Mouse (Mus musculus): ENCODE data around the gene A930017K11Rik. TPM values are rescaled to one million over a fixed set of nuclear protein-coding genes. Genes with fewer than 3 reads are reported as not detected.
A peak's percentile ranks its signal among the peaks of the same experiment; 100 is the strongest.

A930017K11Rik gene
- total RNA-seq, 2 experiments from 2014 or later: not detected

DNA sequence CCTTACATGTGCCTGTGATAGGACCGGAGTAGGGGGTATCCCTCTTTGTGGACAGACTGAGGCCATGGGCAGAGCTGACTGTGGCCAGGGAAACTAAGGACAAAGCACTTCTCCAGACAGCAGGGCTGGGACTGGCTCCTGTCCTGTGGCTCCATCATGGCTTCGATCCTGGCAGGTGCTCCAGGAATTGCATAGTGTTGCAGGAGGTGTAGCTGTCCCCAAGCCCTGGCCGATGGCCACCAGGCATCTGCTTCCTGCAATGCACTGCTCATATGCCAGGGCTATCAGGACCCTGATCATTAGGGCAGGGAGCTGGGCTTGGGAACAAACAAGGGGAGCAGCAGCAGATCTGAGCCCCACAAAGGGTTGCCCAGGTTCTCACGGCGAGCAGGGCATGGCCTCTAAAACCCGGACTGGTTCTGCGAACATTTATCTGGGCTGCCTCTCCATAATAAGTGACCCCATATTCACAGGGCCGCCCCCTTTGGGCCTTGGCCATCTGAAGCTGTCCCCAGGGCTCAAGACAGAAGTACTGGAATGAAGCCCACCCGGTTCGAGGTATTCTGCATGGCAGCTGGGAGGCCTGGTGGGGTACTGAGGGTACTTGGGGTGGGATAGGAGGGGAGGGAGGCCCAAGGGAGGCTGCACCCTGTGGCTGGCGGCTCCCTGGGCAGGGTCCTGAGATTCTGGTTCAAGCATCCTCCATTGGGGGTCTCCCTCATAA, 6.6 kb upstream of the A930017K11Rik start:
- DNase-seq: no peak

- DNase-seq: no peak
Measured at GRCm38 (mm10) chr17:25957586-25958051, 5.3 kb upstream of the A930017K11Rik start.

DNA sequence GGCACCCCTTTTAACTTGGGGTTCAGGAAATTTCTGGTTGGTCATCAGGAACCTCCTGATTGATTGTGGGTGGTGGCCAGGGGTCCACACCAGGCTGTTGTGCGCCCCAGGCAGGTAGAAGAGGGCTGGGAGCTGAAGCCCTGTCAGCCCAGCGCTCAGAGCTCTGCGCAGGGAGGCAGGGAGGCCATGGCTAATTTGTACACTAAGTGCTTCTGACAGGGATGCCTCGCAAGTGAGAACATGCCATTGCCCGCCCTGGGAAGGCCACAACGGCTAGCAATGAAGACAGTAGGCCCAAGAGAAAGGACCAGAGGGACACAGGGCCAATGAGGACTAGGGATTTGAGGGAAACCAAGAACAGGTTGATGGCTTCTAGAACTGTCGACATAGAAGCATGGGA, 4.3 kb upstream of the A930017K11Rik start:
- no peak for DNase-seq

- no peak for DNase-seq
Measured at GRCm38 (mm10) chr17:25956201-25956600, 3.8 kb upstream of the A930017K11Rik start.

DNA sequence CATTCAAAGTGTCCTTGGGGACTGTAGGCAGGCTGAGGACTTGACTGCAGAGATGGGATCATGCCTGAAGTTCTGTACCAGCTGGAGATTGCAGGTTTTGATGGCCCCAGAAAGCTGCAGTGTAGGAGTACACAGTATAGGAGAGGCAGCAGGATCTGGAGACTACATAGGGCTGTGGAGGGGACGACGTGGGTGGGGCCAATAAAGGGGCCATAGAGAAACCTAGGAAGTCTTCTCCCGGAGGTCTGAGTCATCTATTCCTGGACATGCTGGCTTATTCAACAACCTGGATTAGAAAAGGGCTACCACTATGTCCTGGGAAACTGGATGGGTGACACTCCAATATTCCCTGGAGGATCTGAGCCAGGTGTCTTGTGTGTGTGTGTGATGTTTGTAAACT, 3.4 kb upstream of the A930017K11Rik start:
- DNase-seq: no peak

DNA sequence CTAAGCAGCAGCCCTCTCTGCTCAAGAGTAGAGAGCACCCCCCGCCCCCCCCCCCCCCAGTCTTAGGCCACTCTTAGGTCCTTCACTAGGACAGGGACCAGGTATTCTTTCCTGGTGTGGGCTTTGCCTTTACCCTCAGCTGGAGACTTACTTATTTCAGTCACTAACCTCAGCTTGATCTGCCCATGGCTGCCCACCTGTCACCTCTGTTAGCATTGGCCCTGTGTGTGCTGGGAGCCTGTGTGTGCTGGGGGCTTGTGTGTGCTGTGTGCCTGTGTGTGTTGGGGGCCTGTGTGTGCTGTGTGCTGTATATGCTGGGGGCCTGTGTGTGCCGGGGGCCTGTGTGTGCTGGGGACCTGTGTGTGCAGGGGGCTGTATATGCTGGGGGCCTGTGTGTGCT, 2.3 kb upstream of the A930017K11Rik start:
- DNase-seq: no peak

GRCm38 (mm10) chr17:25953161-25953560, 796 bp upstream of the A930017K11Rik start:
- DNase-seq: no peak

DNA sequence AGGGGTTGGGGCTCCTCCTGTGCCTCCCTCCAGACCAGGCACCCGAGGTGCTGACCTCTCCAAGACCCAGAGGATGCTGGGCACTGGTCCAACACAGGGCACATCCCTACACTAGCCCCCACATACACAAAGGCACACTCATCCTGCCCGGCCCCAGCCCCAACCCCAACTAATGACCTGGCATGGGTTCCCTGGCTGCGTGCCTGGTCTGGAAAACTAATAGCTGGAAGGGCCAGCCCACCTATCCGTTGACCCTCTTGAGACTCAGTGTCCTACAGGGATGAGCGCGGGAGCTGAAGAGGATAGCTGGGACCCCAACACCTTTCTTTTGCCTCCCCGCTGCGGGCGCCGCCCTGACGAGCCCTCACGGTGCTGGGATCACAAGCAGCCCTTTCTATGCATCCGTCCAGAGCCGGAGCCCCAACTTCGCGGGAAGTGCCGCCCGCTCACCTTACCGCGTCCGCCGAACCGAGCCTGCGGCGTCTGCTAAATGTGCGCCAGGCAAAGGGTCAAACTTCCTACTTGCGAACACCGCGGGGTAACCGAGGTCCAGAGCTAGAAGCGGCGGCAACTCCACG, 1.1 kb downstream of the A930017K11Rik start:
- no peak for DNase-seq

- no peak for DNase-seq
Measured at GRCm38 (mm10) chr17:25950706-25951105, 1.7 kb downstream of the A930017K11Rik start.

DNA sequence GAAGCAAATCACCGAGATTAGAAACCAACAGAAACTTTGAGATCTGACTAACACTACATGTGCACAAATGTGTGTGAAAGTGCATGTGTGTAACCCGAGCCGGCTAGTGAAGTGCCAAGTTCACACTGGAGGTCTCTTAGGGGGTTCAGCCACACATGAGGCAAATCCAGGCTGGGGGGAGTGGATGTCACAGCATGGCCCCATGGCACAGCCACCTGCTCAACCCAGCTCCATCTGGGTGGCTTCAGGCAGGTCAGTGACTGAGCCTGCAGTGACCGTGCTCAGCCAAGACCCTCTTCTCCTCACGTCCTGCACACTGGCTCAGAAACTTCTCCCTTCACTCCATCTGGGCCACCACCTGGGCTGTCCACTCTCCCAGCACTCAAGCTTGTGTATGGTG, 2.4 kb downstream of the A930017K11Rik start:
- DNase-seq: no peak

DNA sequence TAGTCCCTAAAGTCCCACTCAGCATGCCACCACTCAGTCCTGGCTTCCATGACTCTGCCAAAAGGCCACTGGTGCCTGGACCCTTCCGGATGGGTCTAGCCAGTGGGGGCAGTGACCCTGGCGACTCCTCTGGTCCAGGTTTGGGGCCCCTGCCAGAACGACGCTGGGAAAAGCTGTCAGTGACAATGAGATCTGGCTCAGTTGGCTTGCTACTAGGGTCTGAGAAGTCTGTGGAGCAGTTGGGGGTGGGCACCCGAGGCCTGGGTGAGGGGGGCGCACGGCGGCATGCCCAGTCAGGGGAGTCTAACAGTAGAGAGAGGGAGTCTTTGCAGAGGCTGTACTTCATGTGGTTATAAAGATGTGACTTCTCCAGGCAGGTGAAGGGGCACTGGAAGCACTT, 4.3 kb downstream of the A930017K11Rik start:
- no peak for DNase-seq

GRCm38 (mm10) chr17:25947576-25947975, 4.8 kb downstream of the A930017K11Rik start:
- DNase-seq: no peak

GRCm38 (mm10) chr17:25946891-25947290, 5.5 kb downstream of the A930017K11Rik start:
- DNase-seq: no peak

GRCm38 (mm10) chr17:25946349-25946748, 6.0 kb downstream of the A930017K11Rik start:
- DNase-seq: no peak

DNA sequence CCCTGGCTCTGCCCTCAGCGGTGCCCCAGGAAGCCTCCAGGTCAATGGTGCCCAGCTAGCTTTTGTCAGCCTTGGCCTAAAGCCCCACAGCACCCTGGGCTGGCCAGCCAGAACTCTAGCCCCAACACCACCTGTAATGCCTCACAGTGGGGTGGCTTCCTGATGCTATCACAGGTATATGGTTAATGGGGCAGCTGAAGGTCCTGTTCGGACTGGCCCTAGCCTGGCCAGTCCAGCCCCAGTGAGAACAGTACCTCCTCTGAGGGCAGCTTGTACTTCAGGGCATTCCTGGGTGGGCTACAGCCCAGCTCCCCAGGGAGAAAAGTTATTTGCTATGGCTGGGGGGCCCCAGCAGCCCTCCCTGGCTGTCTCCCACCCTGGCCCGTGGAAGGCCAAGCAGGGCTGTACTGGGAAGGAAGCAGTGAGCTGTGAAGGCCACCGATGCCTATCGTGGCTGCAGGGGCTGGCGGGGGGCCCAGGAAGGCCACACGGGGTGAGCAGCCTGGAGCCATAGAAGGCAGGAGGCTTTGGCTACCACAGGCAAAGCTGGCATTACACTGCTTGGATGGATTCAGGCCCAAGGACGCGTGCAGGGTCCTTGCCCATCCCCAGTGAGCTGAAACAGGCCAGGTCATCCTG, 6.7 kb downstream of the A930017K11Rik start:
- peak; percentile 51 to 67 for DNase-seq

- no peak for DNase-seq
Measured at GRCm38 (mm10) chr17:25944366-25945163, 7.8 kb downstream of the A930017K11Rik start, which contains the start of the genes Pigq and Nhlrc4. Pigq (minus strand) TSS chr17:25944936. Nhlrc4 (minus strand) TSS chr17:25944961.

DNA sequence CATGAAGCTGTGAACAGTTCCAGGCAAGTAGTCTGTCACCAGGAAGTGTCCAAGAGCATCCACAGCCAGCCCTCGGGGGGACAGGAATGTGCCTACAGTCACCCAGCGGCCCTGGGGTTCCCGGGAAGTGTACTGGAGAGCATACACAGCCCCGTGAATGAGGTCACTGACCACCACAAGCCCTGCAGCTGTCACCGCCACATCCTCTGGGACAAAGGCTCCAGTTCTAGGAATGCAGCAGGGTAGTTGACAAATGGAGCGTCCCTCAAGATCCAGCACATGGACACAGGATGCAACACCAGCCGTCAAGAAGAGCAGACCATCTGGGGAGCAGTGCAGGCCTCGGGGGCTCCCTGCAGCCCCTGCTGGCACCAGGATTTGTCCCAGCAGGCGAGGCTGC, 8.6 kb downstream of the A930017K11Rik start:
- no peak for DNase-seq

DNA sequence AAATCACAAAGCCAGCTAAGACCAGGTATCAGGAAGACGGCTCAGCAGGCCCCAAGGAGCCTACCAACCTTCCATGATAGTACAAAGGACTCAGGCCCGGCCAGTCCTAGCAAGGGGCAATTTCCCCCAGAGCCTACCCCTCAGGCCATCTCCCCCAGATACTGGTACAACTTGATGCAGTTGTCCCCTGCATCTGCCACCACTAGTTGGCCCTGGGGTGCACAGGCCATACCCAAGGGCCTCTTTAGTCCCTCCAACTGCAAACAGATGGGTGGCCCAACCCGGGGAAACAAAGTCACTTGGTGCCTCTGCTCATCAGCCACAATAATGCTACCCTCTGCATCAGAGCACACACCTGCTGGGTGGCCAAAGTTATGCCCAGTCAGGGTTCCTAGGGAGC, 9.1 kb downstream of the A930017K11Rik start:
- no peak for DNase-seq

GRCm38 (mm10) chr17:25942597-25943151, 9.7 kb downstream of the A930017K11Rik start:
- no peak for DNase-seq

- DNase-seq: peak; percentile 86 to 89
Measured at GRCm38 (mm10) chr17:25941511-25942241, 10.7 kb downstream of the A930017K11Rik start.

DNA sequence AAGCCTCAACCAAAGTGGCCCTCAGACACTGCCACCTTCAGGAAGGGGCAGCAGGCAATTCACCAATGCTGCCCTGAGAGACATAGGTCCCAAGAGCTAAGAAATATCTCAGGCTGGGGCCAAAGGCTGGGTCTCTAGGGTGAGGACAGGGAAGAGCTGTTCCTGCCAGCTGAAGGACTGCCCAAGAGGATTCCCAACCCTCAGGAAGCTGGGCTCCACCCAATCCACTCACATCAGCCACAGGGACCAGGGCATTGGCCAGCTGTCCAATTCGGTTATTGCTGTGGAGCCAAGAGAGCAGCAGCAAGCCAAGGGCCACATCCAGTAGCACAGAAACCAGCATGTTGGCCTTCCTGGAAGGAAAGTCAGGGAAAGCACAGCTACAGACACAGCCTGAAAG, 17.8 kb downstream of the A930017K11Rik start:
- peak in 1 of 2 experiments; percentile 43 for DNase-seq

All from adrenal gland, postnatal 36 days (tissue).